23 mouse cellular contexts compared by ENCODE assay signal in the genomic region with DNA sequence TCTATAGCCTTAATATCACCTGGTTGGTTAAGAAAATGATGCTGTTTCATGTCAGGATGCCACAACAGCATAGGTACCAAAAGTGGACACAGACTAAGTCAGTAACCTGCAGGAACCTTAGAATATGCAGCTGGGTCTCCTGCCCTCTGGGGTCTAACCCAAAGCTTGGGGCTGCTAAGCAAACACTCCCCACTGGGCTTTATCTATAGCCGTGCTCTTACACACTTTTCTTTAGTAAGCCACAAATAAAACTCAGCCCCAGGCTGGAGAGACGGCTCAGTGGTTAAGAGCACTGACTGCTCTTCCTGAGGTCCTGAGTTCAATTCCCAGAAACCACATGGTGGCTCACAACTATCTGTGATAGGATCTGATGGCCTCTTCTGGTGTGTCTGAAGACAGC. TPM values are rescaled to one million over a fixed set of nuclear protein-coding genes. Genes with fewer than 3 reads are reported as not detected.
A peak's percentile ranks its signal among the peaks of the same experiment; 100 is the strongest.
DNase-seq lines count a peak whose midpoint lies in the region; ATAC-seq and TF ChIP-seq lines count a peak whose summit lies in the region.
"Had no signal": no experiment of that assay in that cellular context is flagged by ENCODE, and none has a peak within 500 bp of the region (broad histone marks: within the 10 kb centered on the region; RNA-seq: fewer than 3 reads in every experiment).

No protein-coding gene starts in this region.

- no peak overlapping the region for H3K9ac ChIP-seq in heart, embryonic 11.5 days (ENCODE audit: low read depth, low read length)
- H3K9ac ChIP-seq in midbrain, embryonic 14.5 days (replicated peaks; ENCODE audit: low read length), result no peak overlapping the region
- no peak overlapping the region for H3K9ac ChIP-seq in liver, postnatal 0 days (replicated peaks)
- H3K9ac ChIP-seq: embryonic facial prominence, embryonic 15.5 days had no signal

- WGBS in heart, embryonic 11.5 days (ENCODE audit: insufficient replicate concordance), result 57% methylated on average over 2 of the region's 2 CpGs
- 74% methylated on average over 2 of the region's 2 CpGs for WGBS in midbrain, embryonic 14.5 days
- WGBS in midbrain, embryonic 10.5 days, result 65% methylated on average over 2 of the region's 2 CpGs
- WGBS in liver, postnatal 0 days (ENCODE audit: insufficient replicate concordance), result 53% methylated on average over 2 of the region's 2 CpGs

- H3K36me3 ChIP-seq in heart, embryonic 11.5 days (ENCODE audit: control insufficient read depth, insufficient read depth, low read length), result no peaks in the 10 kb centered on the region
- peaks cover 20% of the 10 kb centered on the region for H3K36me3 ChIP-seq in midbrain, embryonic 14.5 days (ENCODE audit: control insufficient read depth, insufficient read depth, low read length)
- H3K36me3 ChIP-seq in midbrain, embryonic 10.5 days, result peaks cover 14% of the 10 kb centered on the region
- no peaks in the 10 kb centered on the region; the same call in 1 of the 2 replicates for H3K36me3 ChIP-seq in liver, postnatal 0 days (replicated peaks; ENCODE audit: insufficient read depth, low read length)
- H3K36me3 ChIP-seq: embryonic facial prominence, embryonic 15.5 days had no signal

- H3K27ac ChIP-seq in heart, embryonic 11.5 days (ENCODE audit: low read depth, low read length), result no peak overlapping the region
- peak overlapping the region; percentile 91; the same call in 1 of the 2 replicates for H3K27ac ChIP-seq in layer of hippocampus, adult 2 months
- no peak overlapping the region for H3K27ac ChIP-seq in midbrain, embryonic 14.5 days (replicated peaks; ENCODE audit: low read depth, low read length)
- H3K27ac ChIP-seq in midbrain, embryonic 10.5 days (replicated peaks), result no peak overlapping the region
- H3K27ac ChIP-seq in liver, postnatal 0 days (ENCODE audit: low read depth), result peak overlapping the region; percentile 78

- TF ChIP-seq EP300 in liver, postnatal 0 days (IDR thresholded peaks at IDR 0.05; ENCODE audit: low read depth), result no peak

- DNase-seq in heart, adult 11 months, result peak; percentile 74
- DNase-seq in layer of hippocampus, adult 2 months (ENCODE audit: low spot score in 2 of 2), result no peak
- DNase-seq in layer of hippocampus, postnatal 25 days (ENCODE audit: extremely low spot score in 1 of 2, low spot score in 1 of 2), result no peak
- no peak for DNase-seq in midbrain, embryonic 14.5 days
- no peak for DNase-seq in midbrain, embryonic 10.5 days (ENCODE audit: low spot score)
- no peak for DNase-seq in liver, postnatal 0 days
- no peak for DNase-seq in gastrocnemius, postnatal 14 days
- DNase-seq: adrenal gland, postnatal 10 days; cerebellum, adult 11 months; cerebellum, adult 8-10 months; cerebellum, postnatal 14 days; embryo, embryonic 11 days; gastrocnemius, adult 2 months; gastrocnemius, postnatal 36 days; heart, adult 18-20 months; heart, postnatal 14 days had no signal

- no peaks in the 10 kb centered on the region for H3K27me3 ChIP-seq in heart, embryonic 11.5 days (ENCODE audit: control insufficient read depth, insufficient read depth, low read length)
- H3K27me3 ChIP-seq in midbrain, embryonic 14.5 days (ENCODE audit: control insufficient read depth, insufficient read depth, low read length), result no peaks in the 10 kb centered on the region
- no peaks in the 10 kb centered on the region for H3K27me3 ChIP-seq in midbrain, embryonic 10.5 days (ENCODE audit: low read depth, poor library complexity, severe bottlenecking)
- no peaks in the 10 kb centered on the region for H3K27me3 ChIP-seq in liver, postnatal 0 days (ENCODE audit: insufficient read depth, low read length)
- H3K27me3 ChIP-seq: embryonic facial prominence, embryonic 15.5 days; heart, embryonic 15.5 days had no signal

- ATAC-seq in heart, embryonic 11.5 days (replicated peaks; ENCODE audit: insufficient number of reproducible peaks, low FRiP score, low TSS enrichment), result no peak
- no peak for ATAC-seq in midbrain, embryonic 14.5 days (ENCODE audit: low FRiP score, low TSS enrichment)
- ATAC-seq in liver, postnatal 0 days, result no peak
- ATAC-seq: CD4-positive, CD25-positive, alpha-beta regulatory T cell, adult 4 months had no signal

- intact Hi-C loops in gastrocnemius, postnatal 14 days (cut with DNase I; ENCODE audit: low total_unique reads), result no loop called here

- no peak overlapping the region for H3K4me2 ChIP-seq in heart, embryonic 11.5 days
- H3K4me2 ChIP-seq in midbrain, embryonic 14.5 days (ENCODE audit: low read length), result peak overlapping the region; percentile 62; the same call in 1 of the 2 replicates
- H3K4me2 ChIP-seq in liver, postnatal 0 days (ENCODE audit: low read depth, low read length), result no peak overlapping the region

- TF ChIP-seq CTCF in layer of hippocampus, adult 2 months (conservative IDR thresholded peaks at IDR 0.05), result no peak
- TF ChIP-seq CTCF in liver, postnatal 0 days (IDR thresholded peaks at IDR 0.05; ENCODE audit: low read depth), result no peak

- no peaks in the 10 kb centered on the region for H3K9me3 ChIP-seq in heart, embryonic 11.5 days (replicated peaks; ENCODE audit: control insufficient read depth, low read length)
- no peaks in the 10 kb centered on the region for H3K9me3 ChIP-seq in midbrain, embryonic 14.5 days (ENCODE audit: control insufficient read depth, low read length)
- H3K9me3 ChIP-seq in midbrain, embryonic 10.5 days (replicated peaks), result no peaks in the 10 kb centered on the region
- H3K9me3 ChIP-seq in liver, postnatal 0 days (ENCODE audit: low read length), result no peaks in the 10 kb centered on the region
- H3K9me3 ChIP-seq: embryonic facial prominence, embryonic 15.5 days; forebrain, embryonic 10.5 days; G1E; heart, embryonic 10.5 days; heart, embryonic 15.5 days had no signal

- no peak overlapping the region for H3K4me3 ChIP-seq in heart, embryonic 11.5 days (ENCODE audit: low read depth, low read length)
- H3K4me3 ChIP-seq in layer of hippocampus, adult 2 months, result no peak overlapping the region
- no peak overlapping the region; the same call in 1 of the 2 replicates for H3K4me3 ChIP-seq in midbrain, embryonic 14.5 days (replicated peaks; ENCODE audit: low read depth, low read length)
- H3K4me3 ChIP-seq in midbrain, embryonic 10.5 days, result no peak overlapping the region
- H3K4me3 ChIP-seq in liver, postnatal 0 days (ENCODE audit: low read depth, low read length), result no peak overlapping the region

- peaks cover 16% of the 10 kb centered on the region for H3K4me1 ChIP-seq in heart, embryonic 11.5 days (ENCODE audit: control insufficient read depth, insufficient read depth, low read length)
- H3K4me1 ChIP-seq in midbrain, embryonic 14.5 days (ENCODE audit: control insufficient read depth, insufficient read depth, low read length), result peaks cover 18% of the 10 kb centered on the region
- H3K4me1 ChIP-seq in midbrain, embryonic 10.5 days, result peaks cover 27% of the 10 kb centered on the region
- peaks cover 13% of the 10 kb centered on the region for H3K4me1 ChIP-seq in liver, postnatal 0 days (ENCODE audit: insufficient read depth)

RNA-seq across cellular contexts. Expression of gene Tmem216, which starts 1.0 kb away (rescaled TPM):
- polyA plus RNA-seq in heart, embryonic 11.5 days (2014; fragmentation: Nextera tagmentation; extraction: Ambion mirVana), result 22.9 and 24.4 TPM in 2 replicates
- total RNA-seq in layer of hippocampus, adult 2 months (2021), result 10 to 100 TPM; 10.8 to 11.4 TPM
- 10 to 100 TPM; 11.1 to 11.2 TPM for total RNA-seq in layer of hippocampus, postnatal 25 days (2021)
- polyA plus RNA-seq in midbrain, embryonic 14.5 days (2014; fragmentation: Nextera tagmentation; extraction: Ambion mirVana), result 60.0 and 65.8 TPM in 2 replicates
- 66.9 and 67.6 TPM in 2 replicates for polyA plus RNA-seq in midbrain, embryonic 10.5 days (2016; fragmentation: Nextera tagmentation; extraction: Ambion mirVana)
- polyA plus RNA-seq in liver, postnatal 0 days (2015; fragmentation: Nextera tagmentation; extraction: Ambion mirVana), result 11.7 and 13.0 TPM in 2 replicates
- 1 to 10 TPM; 1.3 to 1.8 TPM for total RNA-seq in gastrocnemius, postnatal 14 days (2021)

RNA-seq across cellular contexts. Expression of gene Cyb561a3, which starts 20.0 kb away (rescaled TPM):
- 12.8 and 14.3 TPM in 2 replicates for polyA plus RNA-seq in heart, embryonic 11.5 days (2014; fragmentation: Nextera tagmentation; extraction: Ambion mirVana)
- 10 to 100 TPM in 1 of 2 experiments, 1 to 10 TPM in 1; 9.1 to 11.1 TPM for total RNA-seq in layer of hippocampus, adult 2 months (2021)
- 10 to 100 TPM; 10.9 to 13.1 TPM for total RNA-seq in layer of hippocampus, postnatal 25 days (2021)
- polyA plus RNA-seq in midbrain, embryonic 14.5 days (2014; fragmentation: Nextera tagmentation; extraction: Ambion mirVana), result 17.8 and 20.5 TPM in 2 replicates
- polyA plus RNA-seq in midbrain, embryonic 10.5 days (2016; fragmentation: Nextera tagmentation; extraction: Ambion mirVana), result 15.2 and 15.3 TPM in 2 replicates
- polyA plus RNA-seq in liver, postnatal 0 days (2015; fragmentation: Nextera tagmentation; extraction: Ambion mirVana), result 18.5 and 19.0 TPM in 2 replicates
- 1 to 10 TPM; 3.8 to 4.1 TPM for total RNA-seq in gastrocnemius, postnatal 14 days (2021)

RNA-seq across cellular contexts. Expression of gene Tmem138, which starts 20.2 kb away (rescaled TPM):
- 31.7 and 32.0 TPM in 2 replicates for polyA plus RNA-seq in heart, embryonic 11.5 days (2014; fragmentation: Nextera tagmentation; extraction: Ambion mirVana)
- total RNA-seq in layer of hippocampus, adult 2 months (2021), result 10 to 100 TPM; 12.2 to 12.8 TPM
- total RNA-seq in layer of hippocampus, postnatal 25 days (2021), result 10 to 100 TPM; 12.6 to 13.9 TPM
- 42.1 and 44.3 TPM in 2 replicates for polyA plus RNA-seq in midbrain, embryonic 14.5 days (2014; fragmentation: Nextera tagmentation; extraction: Ambion mirVana)
- 67.4 and 68.5 TPM in 2 replicates for polyA plus RNA-seq in midbrain, embryonic 10.5 days (2016; fragmentation: Nextera tagmentation; extraction: Ambion mirVana)
- 8.2 and 8.4 TPM in 2 replicates for polyA plus RNA-seq in liver, postnatal 0 days (2015; fragmentation: Nextera tagmentation; extraction: Ambion mirVana)
- total RNA-seq in gastrocnemius, postnatal 14 days (2021), result 1 to 10 TPM; 1.3 to 2.0 TPM

RNA-seq across cellular contexts. Expression of gene Sdhaf2, which starts 31.1 kb away (rescaled TPM):
- polyA plus RNA-seq in heart, embryonic 11.5 days (2014; fragmentation: Nextera tagmentation; extraction: Ambion mirVana), result 51.7 and 62.6 TPM in 2 replicates
- 10 to 100 TPM; 53.4 to 63.0 TPM for total RNA-seq in layer of hippocampus, adult 2 months (2021)
- 10 to 100 TPM; 52.4 to 60.0 TPM for total RNA-seq in layer of hippocampus, postnatal 25 days (2021)
- polyA plus RNA-seq in midbrain, embryonic 14.5 days (2014; fragmentation: Nextera tagmentation; extraction: Ambion mirVana), result 67.6 and 69.6 TPM in 2 replicates
- polyA plus RNA-seq in midbrain, embryonic 10.5 days (2016; fragmentation: Nextera tagmentation; extraction: Ambion mirVana), result 62.1 and 66.9 TPM in 2 replicates
- polyA plus RNA-seq in liver, postnatal 0 days (2015; fragmentation: Nextera tagmentation; extraction: Ambion mirVana), result 23.6 and 25.4 TPM in 2 replicates
- 10 to 100 TPM; 38.5 to 46.6 TPM for total RNA-seq in gastrocnemius, postnatal 14 days (2021)

RNA-seq across cellular contexts. Expression of gene Cpsf7, which starts 31.9 kb away (rescaled TPM):
- 39.3 and 41.2 TPM in 2 replicates for polyA plus RNA-seq in heart, embryonic 11.5 days (2014; fragmentation: Nextera tagmentation; extraction: Ambion mirVana)
- total RNA-seq in layer of hippocampus, adult 2 months (2021), result 10 to 100 TPM; 80.9 to 81.7 TPM
- 10 to 100 TPM; 65.9 to 72.2 TPM for total RNA-seq in layer of hippocampus, postnatal 25 days (2021)
- 52.9 and 66.0 TPM in 2 replicates for polyA plus RNA-seq in midbrain, embryonic 14.5 days (2014; fragmentation: Nextera tagmentation; extraction: Ambion mirVana)
- polyA plus RNA-seq in midbrain, embryonic 10.5 days (2016; fragmentation: Nextera tagmentation; extraction: Ambion mirVana), result 57.9 and 63.2 TPM in 2 replicates
- 8.5 and 9.1 TPM in 2 replicates for polyA plus RNA-seq in liver, postnatal 0 days (2015; fragmentation: Nextera tagmentation; extraction: Ambion mirVana)
- total RNA-seq in gastrocnemius, postnatal 14 days (2021), result 10 to 100 TPM; 17.0 to 21.0 TPM

Comparison
In these comparisons a context has a peak if more than half of its experiments do, and no peak if none do; other contexts are left out.
1. H3K27ac ChIP-seq: peak in layer of hippocampus, adult 2 months (single experiment) and liver, postnatal 0 days (single experiment); none in heart, embryonic 11.5 days (single experiment), midbrain, embryonic 14.5 days (single experiment) and midbrain, embryonic 10.5 days (single experiment).